Comparison of ENCODE assay signal across 15 mouse cellular contexts in the genomic region with DNA sequence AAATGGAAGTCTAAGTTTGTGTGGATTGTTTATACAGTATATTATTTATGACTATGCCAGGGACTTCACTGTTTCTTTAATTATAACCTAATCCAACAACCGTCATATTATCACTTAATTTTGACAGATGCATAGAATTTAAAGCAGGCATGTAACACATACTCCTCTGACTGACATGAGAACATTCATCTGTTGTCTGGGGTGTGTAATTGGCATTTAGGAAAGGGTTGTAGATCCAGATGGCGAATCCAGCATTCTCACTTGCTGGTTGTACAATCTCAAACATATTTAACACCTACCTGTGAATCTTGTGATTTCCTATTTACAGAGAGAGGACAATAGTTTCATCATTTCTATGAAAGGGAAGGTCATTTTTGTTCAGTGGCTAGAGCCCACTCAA.
"Had no signal": no experiment of that assay in that cellular context is flagged by ENCODE, and none has a peak within 500 bp of the region (broad histone marks: within the 10 kb centered on the region; RNA-seq: fewer than 3 reads in every experiment).

No protein-coding gene starts in this region.

- H3K4me2 ChIP-seq: lung, embryonic 14.5 days; midbrain, embryonic 13.5 days; midbrain, embryonic 15.5 days; neural tube, embryonic 12.5 days; stomach, embryonic 15.5 days had no signal

- H3K9ac ChIP-seq: lung, embryonic 14.5 days; midbrain, embryonic 13.5 days; midbrain, embryonic 15.5 days; neural tube, embryonic 12.5 days; stomach, embryonic 15.5 days had no signal

- H3K4me1 ChIP-seq: megakaryocyte, embryonic 14.5 days; midbrain, embryonic 13.5 days; midbrain, embryonic 15.5 days; neural tube, embryonic 12.5 days; stomach, embryonic 15.5 days had no signal

- ATAC-seq: midbrain, embryonic 13.5 days; midbrain, embryonic 15.5 days had no signal

- H3K9me3 ChIP-seq: midbrain, embryonic 13.5 days; midbrain, embryonic 15.5 days; neural tube, embryonic 12.5 days; stomach, embryonic 15.5 days had no signal

- H3K27me3 ChIP-seq: megakaryocyte, embryonic 14.5 days; midbrain, embryonic 13.5 days; midbrain, embryonic 15.5 days; neural tube, embryonic 12.5 days; stomach, embryonic 15.5 days had no signal

- DNase-seq: lung, adult 18-20 months; lung, embryonic 14.5 days; lung, postnatal 10 days; lung, postnatal 36 days; right cerebral cortex, postnatal 14 days; thymus, adult 2 months; thymus, postnatal 25 days; thymus, postnatal 4 days had no signal

- H3K36me3 ChIP-seq: midbrain, embryonic 13.5 days; midbrain, embryonic 15.5 days; neural tube, embryonic 12.5 days; stomach, embryonic 15.5 days had no signal

- H3K27ac ChIP-seq: macrophage; midbrain, embryonic 13.5 days; midbrain, embryonic 15.5 days; neural tube, embryonic 12.5 days; stomach, embryonic 15.5 days; stomach, postnatal 0 days had no signal

- H3K4me3 ChIP-seq: megakaryocyte, embryonic 14.5 days; midbrain, embryonic 13.5 days; midbrain, embryonic 15.5 days; neural tube, embryonic 12.5 days; stomach, embryonic 15.5 days had no signal
